Mouse (Mus musculus) myocyte (in vitro differentiated cells): Measurements from ENCODE around the gene Irak4. TPM values are rescaled to one million over a fixed set of nuclear protein-coding genes. Genes with fewer than 3 reads are reported as not detected.

Source experiments
- H3K27me3 ChIP-seq: one replicate; pipeline ENCODE4 v1.6.1; 2011; ENCODE audit not compliant: control insufficient read depth, insufficient read depth, insufficient read length
- H3K36me3 ChIP-seq: one replicate; pipeline ENCODE4 v1.6.1; 2011; ENCODE audit not compliant: control insufficient read depth, insufficient read depth
- H3K4me2 ChIP-seq: one replicate; pipeline ENCODE4 v1.6.1; 2011; ENCODE audit warnings: low read depth, control low read depth
- H3K4me3 ChIP-seq: one replicate; pipeline ENCODE4 v1.5.1; 2011; ENCODE audit warnings: mild to moderate bottlenecking, control low read depth, moderate library complexity
- H3K79me2 ChIP-seq: one replicate; pipeline ENCODE4 v1.6.1; 2011; ENCODE audit not compliant: control insufficient read depth, insufficient read depth
- H3ac ChIP-seq: one replicate; pipeline ENCODE4 v1.6.1; 2011; ENCODE audit not compliant: control insufficient read depth, insufficient read length
- CEBPB ChIP-seq: IDR thresholded peaks from 2 replicates; pipeline ENCODE4 v1.6.1; 2011; ENCODE audit warnings: mild to moderate bottlenecking, moderate library complexity; ENCODE audit not compliant: poor library complexity, insufficient read depth, severe bottlenecking
- E2F4 ChIP-seq: IDR thresholded peaks from one replicate; pipeline ENCODE4 v1.6.1; 2011; ENCODE audit warnings: mild to moderate bottlenecking, control low read depth, moderate library complexity; ENCODE audit not compliant: insufficient read depth
- MAX ChIP-seq: IDR thresholded peaks from one replicate; pipeline ENCODE4 v1.6.1; 2011; ENCODE audit warnings: low read depth, mild to moderate bottlenecking, control low read depth
- MYOD1 ChIP-seq, 3 experiments: IDR thresholded peaks; one replicate each; pipeline ENCODE4 v1.6.1; 2011; ENCODE audit warnings: control low read depth in 2 of 3, low read depth in 2 of 3, mild to moderate bottlenecking in 2 of 3, moderate library complexity in 1 of 3; ENCODE audit not compliant: insufficient read length in 2 of 3, control insufficient read depth in 1 of 3
- MYOG ChIP-seq, 3 experiments: IDR thresholded peaks; one replicate each; pipeline ENCODE4 v1.6.1; 2011; ENCODE audit warnings: control low read depth in 2 of 3, low read depth in 2 of 3, mild to moderate bottlenecking in 2 of 3; ENCODE audit not compliant: insufficient read length in 2 of 3, control insufficient read depth in 1 of 3, insufficient read depth in 1 of 3
- POLR2A ChIP-seq: IDR thresholded peaks from one replicate; pipeline ENCODE4 v1.6.1; 2011; ENCODE audit warnings: low read depth, mild to moderate bottlenecking, control low read depth, moderate library complexity; ENCODE audit not compliant: insufficient read length
- POLR2AphosphoS2 ChIP-seq: IDR thresholded peaks from one replicate; pipeline ENCODE4 v1.6.1; 2011; ENCODE audit warnings: low read depth, control low read depth; ENCODE audit not compliant: insufficient read length
- REST ChIP-seq: IDR thresholded peaks from one replicate; pipeline ENCODE4 v1.6.1; 2011; ENCODE audit warnings: mild to moderate bottlenecking, control low read depth, moderate library complexity; ENCODE audit not compliant: insufficient read depth, insufficient read length
- SRF ChIP-seq: IDR thresholded peaks from one replicate; pipeline ENCODE4 v1.6.1; 2011; ENCODE audit warnings: low read depth; ENCODE audit not compliant: control insufficient read depth, insufficient read length
- TCF12 ChIP-seq: IDR thresholded peaks from one replicate; pipeline ENCODE4 v1.6.1; 2011; ENCODE audit warnings: mild to moderate bottlenecking, control low read depth; ENCODE audit not compliant: poor library complexity, insufficient read depth, severe bottlenecking
- TCF3 ChIP-seq: IDR thresholded peaks from one replicate; pipeline ENCODE4 v1.6.1; 2011; ENCODE audit warnings: low read depth, control low read depth; ENCODE audit not compliant: insufficient read length
- USF1 ChIP-seq: IDR thresholded peaks from one replicate; pipeline ENCODE4 v1.6.1; 2011; ENCODE audit warnings: low read depth, mild to moderate bottlenecking, control low read depth, moderate library complexity
- polyA plus RNA-seq: library from polyadenylated mRNA; unstranded; fragments of >200 nt; fragmentation: generic; extraction: Trizol; gene quantifications from one replicate; pipeline ENCODE4 v1.2.1, GENCODE M21; 2012; ENCODE audit warnings: missing spikeins

Irak4 gene
- polyA plus RNA-seq, 1 experiment, result 7.0 TPM

DNA sequence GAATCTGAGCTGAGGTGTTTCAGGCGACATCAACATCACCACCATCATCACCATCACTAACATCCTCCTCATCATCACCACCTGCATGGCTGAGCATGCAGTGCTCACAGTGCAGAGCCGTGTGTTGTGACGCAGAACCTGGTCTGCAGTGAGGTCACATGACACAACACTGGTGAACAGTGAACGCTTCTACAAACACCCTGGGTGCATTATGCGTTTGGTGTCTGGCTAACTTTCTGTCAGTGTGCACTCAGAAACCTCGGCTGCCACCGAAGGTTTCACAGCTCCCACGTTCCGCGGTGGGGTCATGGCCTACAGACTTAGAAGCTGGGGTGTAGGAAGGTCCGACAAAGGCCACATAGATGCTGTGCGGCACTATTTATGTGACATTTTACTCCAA lies 18.5 kb upstream of the Irak4 start:
- no peak overlapping the region for H3K4me3 ChIP-seq
- TF ChIP-seq CEBPB (no peak), MYOD1 (IDR thresholded peaks at IDR 0.05; ENCODE audit: control insufficient read depth in 1 of 3, insufficient read length in 2 of 3, low read depth in 2 of 3) (no peak), TCF3 (no peak), E2F4 (no peak), MAX (no peak), MYOG (IDR thresholded peaks at IDR 0.05; ENCODE audit: control insufficient read depth in 1 of 3, insufficient read depth in 1 of 3, insufficient read length in 2 of 3, low read depth in 2 of 3) (no peak), REST (no peak), SRF (no peak), TCF12 (no peak), POLR2AphosphoS2 (no peak), POLR2A (no peak), USF1 (no peak)
- no peaks in the 10 kb centered on the region for H3K27me3 ChIP-seq
- H3K79me2 ChIP-seq, result no peaks in the 10 kb centered on the region
- no peak overlapping the region for H3K4me2 ChIP-seq
- H3ac ChIP-seq, result no peak overlapping the region
- H3K36me3 ChIP-seq, result peaks cover 8% of the 10 kb centered on the region

DNA sequence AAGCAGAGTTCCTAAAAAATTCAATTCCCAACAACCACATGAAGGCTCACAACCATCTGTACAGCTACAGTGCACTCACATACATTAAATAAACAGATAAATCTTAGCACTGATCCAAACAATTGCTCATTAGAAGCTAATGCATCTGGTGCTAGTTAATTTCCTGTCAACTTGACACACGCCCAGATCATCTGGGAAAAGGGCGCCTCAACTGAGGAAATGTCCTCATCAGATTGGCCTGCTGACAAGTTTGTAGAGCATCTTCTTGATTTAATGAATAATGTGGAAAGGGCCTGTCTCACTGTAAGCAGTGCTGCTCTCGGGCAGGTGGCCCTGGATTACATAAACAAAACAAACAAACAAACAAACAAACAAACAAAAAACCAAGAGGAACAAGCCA lies 12.9 kb upstream of the Irak4 start:
- Histone ChIP-seq H3K36me3 (peaks cover 27% of the 10 kb centered on the region), H3K27me3 (no peaks in the 10 kb centered on the region), H3K4me2 (no peak overlapping the region), H3K4me3 (no peak overlapping the region), H3ac (no peak overlapping the region), H3K79me2 (no peaks in the 10 kb centered on the region)
- TF ChIP-seq E2F4, result no peak
- no peak for TF ChIP-seq MYOD1 (IDR thresholded peaks at IDR 0.05; ENCODE audit: control insufficient read depth in 1 of 3, insufficient read length in 2 of 3, low read depth in 2 of 3)
- no peak for TF ChIP-seq REST
- TF ChIP-seq POLR2A, result no peak
- no peak for TF ChIP-seq MAX
- no peak for TF ChIP-seq TCF3
- TF ChIP-seq USF1, result no peak
- TF ChIP-seq TCF12, result no peak
- no peak for TF ChIP-seq POLR2AphosphoS2
- TF ChIP-seq SRF, result no peak
- TF ChIP-seq MYOG (IDR thresholded peaks at IDR 0.05; ENCODE audit: control insufficient read depth in 1 of 3, insufficient read depth in 1 of 3, insufficient read length in 2 of 3, low read depth in 2 of 3), result no peak
- no peak for TF ChIP-seq CEBPB

DNA sequence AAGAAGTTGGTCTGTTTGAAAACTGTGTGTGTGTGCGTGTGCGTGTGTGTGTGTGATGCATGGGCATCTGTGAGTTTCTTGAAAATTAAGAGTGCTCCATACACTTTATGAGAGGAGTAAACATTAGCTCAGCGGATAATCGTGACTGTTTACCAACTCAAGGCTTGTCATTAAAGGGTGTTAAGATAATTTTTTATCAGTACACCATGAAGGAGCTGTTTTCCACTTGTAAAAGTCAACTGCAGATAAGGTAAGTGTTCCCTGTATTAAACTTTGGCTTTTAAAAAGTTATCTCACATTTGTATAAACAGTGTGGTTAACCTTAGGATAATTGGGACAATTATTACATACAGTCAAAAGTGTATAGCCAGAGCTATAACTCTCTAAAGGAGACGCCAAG lies 11.1 kb upstream of the Irak4 start:
- H3ac ChIP-seq, result no peak overlapping the region
- no peak for TF ChIP-seq TCF3
- no peak for TF ChIP-seq USF1
- no peak for TF ChIP-seq E2F4
- H3K36me3 ChIP-seq, result peaks cover 25% of the 10 kb centered on the region
- no peak overlapping the region for H3K4me2 ChIP-seq
- no peak overlapping the region for H3K4me3 ChIP-seq
- H3K27me3 ChIP-seq, result no peaks in the 10 kb centered on the region
- no peaks in the 10 kb centered on the region for H3K79me2 ChIP-seq

DNA sequence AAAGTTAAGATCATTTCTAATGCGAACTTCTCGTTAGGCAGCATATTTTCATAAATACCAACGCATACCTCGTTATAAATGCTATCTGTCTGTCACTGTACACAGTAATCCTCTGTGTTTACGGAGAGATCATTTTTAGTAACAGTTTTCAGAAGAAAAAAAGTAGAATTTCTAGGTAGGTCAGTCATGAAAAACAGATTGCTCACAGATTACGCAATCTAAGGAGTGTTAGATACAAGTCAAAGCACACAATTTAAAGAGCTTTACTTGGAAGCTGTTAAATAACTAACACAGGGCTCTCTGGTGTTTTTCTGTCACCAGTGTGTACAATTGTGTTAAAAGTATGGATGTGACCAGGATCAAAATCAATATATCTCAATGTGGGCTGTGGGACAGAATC lies 10.5 kb upstream of the Irak4 start:
- Histone ChIP-seq H3K27me3 (no peaks in the 10 kb centered on the region), H3K4me3 (no peak overlapping the region), H3ac (no peak overlapping the region), H3K79me2 (no peaks in the 10 kb centered on the region), H3K4me2 (no peak overlapping the region), H3K36me3 (peaks cover 19% of the 10 kb centered on the region)
- TF ChIP-seq TCF3 (no peak), CEBPB (peak; percentile 69)

DNA sequence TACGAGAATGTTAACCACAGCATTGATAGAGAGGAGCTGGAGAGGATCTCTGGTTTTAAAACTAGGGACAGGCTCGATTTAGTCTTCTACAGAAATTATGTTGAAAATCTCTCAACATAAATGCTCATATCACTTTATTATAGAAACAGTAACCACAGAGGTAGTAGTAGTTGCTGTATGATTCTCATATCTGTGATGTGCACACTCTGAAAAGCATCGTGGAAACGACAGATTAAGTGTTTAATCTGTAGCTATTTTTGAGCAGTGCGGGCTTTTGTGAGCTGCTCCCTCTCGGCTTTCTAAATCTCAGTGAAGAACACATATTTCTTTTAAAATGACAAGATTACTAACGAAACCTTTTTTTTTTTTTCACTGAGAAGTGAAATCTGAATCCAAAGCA lies 7.9 kb upstream of the Irak4 start:
- H3K27me3 ChIP-seq, result no peaks in the 10 kb centered on the region
- peaks cover 19% of the 10 kb centered on the region for H3K36me3 ChIP-seq
- no peak overlapping the region for H3K4me2 ChIP-seq
- H3ac ChIP-seq, result no peak overlapping the region
- TF ChIP-seq CEBPB (no peak), USF1 (no peak), POLR2AphosphoS2 (no peak)
- no peak overlapping the region for H3K4me3 ChIP-seq
- no peaks in the 10 kb centered on the region for H3K79me2 ChIP-seq

DNA sequence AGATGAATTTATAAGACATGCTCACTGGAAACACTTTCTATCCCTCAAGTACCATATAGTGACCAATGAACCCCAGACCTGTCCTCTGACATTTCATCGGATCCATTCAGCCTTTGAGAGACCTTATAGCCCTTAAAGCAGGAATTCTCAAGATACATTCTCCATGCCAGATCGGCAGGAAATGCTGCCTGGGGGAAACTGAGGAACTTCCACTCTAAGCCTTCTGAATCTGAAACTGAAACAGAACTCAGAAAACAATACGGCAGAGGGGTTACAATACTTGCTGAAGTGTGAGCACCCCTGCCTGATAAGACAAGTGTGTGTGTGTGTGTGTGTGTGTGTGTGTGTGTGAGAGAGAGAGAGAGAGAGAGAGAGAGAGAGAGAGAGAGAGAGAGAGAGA lies 4.1 kb upstream of the Irak4 start:
- no peak for TF ChIP-seq SRF
- TF ChIP-seq POLR2AphosphoS2, result no peak
- Histone ChIP-seq H3K36me3 (no peaks in the 10 kb centered on the region), H3K4me2 (no peak overlapping the region), H3K27me3 (no peaks in the 10 kb centered on the region), H3ac (no peak overlapping the region), H3K79me2 (no peaks in the 10 kb centered on the region), H3K4me3 (no peak overlapping the region)
